Mouse (Mus musculus): ENCODE measurements around the gene Myo18a. TPM values are rescaled to one million over a fixed set of nuclear protein-coding genes. Genes with fewer than 3 reads are reported as not detected.

Gene Myo18a
- polyA plus RNA-seq, 1 experiment from 2014 or later = 38.2 TPM

DNA sequence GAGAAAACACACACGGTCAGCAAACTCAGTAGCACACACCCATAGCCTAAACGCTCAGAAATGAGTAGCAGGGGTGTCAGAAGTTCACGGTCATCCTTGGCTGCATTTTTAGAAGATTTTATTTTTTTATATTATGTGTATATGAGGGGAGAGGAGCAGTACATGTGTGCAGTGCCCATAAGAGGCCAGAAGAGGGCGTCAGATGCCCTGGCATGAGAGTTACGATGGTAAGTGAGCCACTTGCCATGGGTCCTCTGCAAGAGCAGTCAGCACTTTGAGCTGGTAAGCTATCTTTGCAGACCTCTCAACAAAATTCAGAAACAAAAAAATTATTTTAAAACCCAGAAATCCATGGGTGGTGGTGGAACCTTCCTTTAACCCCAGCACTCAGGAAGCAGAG lies 65.1 kb downstream of the Myo18a start:
- peaks cover 17% of the 10 kb centered on the region for H3K27me3 ChIP-seq
- H3K36me3 ChIP-seq (ENCODE audit: poor library complexity, severe bottlenecking) = peaks cover 57% of the 10 kb centered on the region
- no peaks in the 10 kb centered on the region for H3K9me3 ChIP-seq (replicated peaks)
- H3K4me2 ChIP-seq = no peak overlapping the region
- WGBS = 89% methylated on average over 5 of the region's 5 CpGs
- ATAC-seq = no peak
- H3K4me1 ChIP-seq = peaks cover 55% of the 10 kb centered on the region
- no peak overlapping the region for H3K4me3 ChIP-seq
- H3K9ac ChIP-seq = no peak overlapping the region
- no peak overlapping the region for H3K27ac ChIP-seq

DNA sequence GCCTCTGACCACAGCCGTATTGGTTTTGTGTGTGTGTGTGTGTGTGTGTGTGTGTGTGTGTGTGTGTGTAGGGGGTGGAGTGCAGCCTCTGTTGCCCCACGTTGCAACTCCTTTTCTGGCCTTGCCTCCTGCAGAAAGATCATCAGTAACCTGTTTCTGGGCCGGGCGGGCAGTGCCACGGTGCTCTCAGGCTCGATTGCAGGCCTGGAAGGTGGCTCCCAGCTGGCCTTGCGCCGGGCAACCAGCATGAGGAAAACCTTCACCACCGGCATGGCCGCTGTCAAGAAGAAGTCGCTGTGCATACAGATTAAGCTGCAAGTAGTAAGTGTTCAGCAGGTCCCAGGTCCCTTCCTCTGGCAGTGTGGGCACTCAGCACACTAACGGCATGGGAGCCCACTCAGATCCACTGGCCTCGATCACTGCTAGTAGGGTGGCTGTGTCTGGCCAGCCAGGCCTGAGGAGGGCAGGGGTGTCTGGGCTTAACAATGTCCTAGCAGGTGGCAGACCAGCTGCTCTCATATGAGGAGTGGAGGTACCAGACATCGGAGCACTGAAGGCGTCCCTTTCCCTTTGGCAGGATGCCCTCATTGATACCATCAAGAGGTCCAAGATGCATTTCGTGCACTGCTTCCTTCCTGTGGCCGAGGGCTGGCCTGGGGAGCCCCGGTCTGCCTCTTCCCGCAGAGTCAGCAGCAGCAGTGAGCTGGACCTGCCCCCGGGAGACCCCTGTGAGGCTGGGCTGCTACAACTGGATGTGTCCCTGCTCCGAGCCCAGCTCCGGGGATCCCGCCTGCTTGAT lies 66.2 kb downstream of the Myo18a start:
- Histone ChIP-seq H3K9ac (0 out of 2 replicates have a peak overlapping the region, but pooled peaks have one; percentile 34), H3K27ac (peak overlapping the region; percentile 65), H3K9me3 (replicated peaks) (no peaks in the 10 kb centered on the region), H3K27me3 (peaks cover 10% of the 10 kb centered on the region), H3K4me3 (no peak overlapping the region), H3K4me2 (no peak overlapping the region; the same call in 1 of the 2 replicates), H3K4me1 (peaks cover 55% of the 10 kb centered on the region), H3K36me3 (ENCODE audit: poor library complexity, severe bottlenecking) (peaks cover 54% of the 10 kb centered on the region)
- WGBS = 73% methylated on average over 23 of the region's 23 CpGs
- ATAC-seq = no peak; the same call in 1 of the 2 replicates

DNA sequence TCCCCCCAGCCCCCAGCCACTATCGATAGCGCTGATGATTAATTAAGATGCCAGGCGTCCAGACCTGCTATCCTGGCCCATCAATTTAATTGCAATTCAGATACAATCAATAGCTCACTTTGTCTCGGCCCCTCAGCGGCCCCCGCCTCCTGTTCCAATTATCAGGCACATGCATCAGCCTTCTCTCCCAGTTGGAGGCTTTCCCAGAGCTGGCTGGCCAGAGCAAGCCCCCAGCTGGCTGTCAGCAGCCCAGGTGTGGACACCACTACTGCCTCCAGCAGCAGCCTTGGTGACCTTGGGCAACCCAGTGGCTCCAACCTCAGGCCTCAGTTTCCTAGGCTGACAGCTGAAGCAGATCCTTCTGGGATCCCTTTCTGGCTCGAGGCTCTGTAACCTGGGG lies 67.8 kb downstream of the Myo18a start:
- no peaks in the 10 kb centered on the region for H3K9me3 ChIP-seq (replicated peaks)
- no peak overlapping the region for H3K4me3 ChIP-seq
- H3K36me3 ChIP-seq (ENCODE audit: poor library complexity, severe bottlenecking) = peaks cover 58% of the 10 kb centered on the region
- H3K4me1 ChIP-seq = peaks cover 50% of the 10 kb centered on the region
- H3K27ac ChIP-seq = peak overlapping the region; percentile 49
- no peak overlapping the region for H3K4me2 ChIP-seq
- ATAC-seq = no peak
- WGBS = 29% methylated on average over 7 of the region's 7 CpGs
- peak overlapping the region; percentile 41 for H3K9ac ChIP-seq
- H3K27me3 ChIP-seq = no peaks in the 10 kb centered on the region

DNA sequence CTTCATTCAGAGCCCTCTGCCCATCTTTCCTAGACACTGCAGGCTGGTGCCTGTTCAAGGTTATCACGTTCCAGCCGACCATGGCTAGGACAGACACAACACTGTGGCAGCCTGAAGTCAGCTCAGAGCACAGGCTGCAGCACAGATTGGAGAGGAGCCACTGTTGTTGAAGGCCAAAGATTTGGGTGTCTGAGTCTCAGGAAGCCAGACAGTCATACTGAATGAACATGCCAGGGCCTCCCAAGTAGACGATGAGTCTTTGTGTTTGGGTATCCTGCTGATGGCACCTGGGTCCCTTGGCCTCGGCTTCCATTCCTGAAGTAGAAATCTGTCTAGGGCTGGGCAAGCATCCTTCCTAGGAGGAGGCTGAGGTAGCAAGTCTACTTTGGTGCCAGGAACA lies 69.5 kb downstream of the Myo18a start:
- no peak for ATAC-seq
- Histone ChIP-seq H3K36me3 (ENCODE audit: poor library complexity, severe bottlenecking) (peaks cover 75% of the 10 kb centered on the region), H3K4me2 (no peak overlapping the region), H3K4me3 (no peak overlapping the region), H3K4me1 (peaks cover 40% of the 10 kb centered on the region), H3K27ac (no peak overlapping the region), H3K27me3 (no peaks in the 10 kb centered on the region), H3K9ac (no peak overlapping the region), H3K9me3 (replicated peaks) (no peaks in the 10 kb centered on the region)
- 88% methylated on average over 4 of the region's 4 CpGs for WGBS

DNA sequence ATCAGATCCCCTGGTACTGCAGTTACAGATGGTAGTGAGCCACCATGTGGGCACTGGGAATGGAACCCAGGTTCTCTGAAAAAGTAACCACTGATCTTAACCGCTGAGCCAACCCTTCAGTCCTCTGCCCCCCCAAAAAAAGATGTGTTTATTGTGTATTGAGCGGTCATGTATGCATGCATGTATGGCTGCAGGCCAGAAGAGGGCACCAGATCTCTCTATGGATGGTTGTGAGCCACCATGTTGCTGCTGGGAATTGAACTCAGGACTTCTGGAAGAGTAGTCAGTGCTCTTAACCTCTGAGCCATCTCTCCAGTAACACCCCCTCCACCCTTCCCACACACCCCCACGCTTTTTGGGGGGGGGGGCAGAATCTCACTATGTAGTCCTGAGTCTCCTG lies 72.1 kb downstream of the Myo18a start:
- Histone ChIP-seq H3K9ac (no peak overlapping the region), H3K9me3 (replicated peaks) (no peaks in the 10 kb centered on the region), H3K4me1 (peaks cover 28% of the 10 kb centered on the region), H3K36me3 (ENCODE audit: poor library complexity, severe bottlenecking) (peaks cover 63% of the 10 kb centered on the region), H3K4me2 (no peak overlapping the region), H3K27me3 (no peaks in the 10 kb centered on the region), H3K4me3 (no peak overlapping the region), H3K27ac (no peak overlapping the region)
- ATAC-seq = no peak
- 90% methylated on average over 3 of the region's 3 CpGs for WGBS

DNA sequence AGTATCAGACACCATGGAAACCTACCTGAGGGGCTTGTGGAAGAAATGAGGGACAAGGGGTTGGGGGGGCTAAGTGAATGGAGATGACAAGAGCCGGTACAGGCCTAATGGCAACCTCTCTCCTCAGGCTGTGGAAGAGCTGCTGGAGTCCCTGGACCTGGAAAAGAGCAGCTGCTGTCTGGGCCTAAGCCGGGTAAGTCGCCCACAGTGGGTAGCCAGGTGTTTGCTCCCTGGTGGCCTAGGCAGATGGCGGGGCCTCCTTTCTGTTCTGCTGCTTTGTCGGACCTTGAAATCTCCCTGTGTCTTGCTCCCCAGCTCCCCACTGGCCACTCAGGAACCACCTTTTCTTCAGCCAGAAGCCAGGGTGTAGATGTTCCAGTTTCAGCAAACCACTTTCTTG lies 73.2 kb downstream of the Myo18a start:
- H3K4me1 ChIP-seq = peaks cover 17% of the 10 kb centered on the region
- 62% methylated on average over 5 of the region's 5 CpGs for WGBS
- H3K27ac ChIP-seq = no peak overlapping the region; the same call in 1 of the 2 replicates
- ATAC-seq = no peak
- no peaks in the 10 kb centered on the region for H3K27me3 ChIP-seq
- H3K9ac ChIP-seq = 0 out of 2 replicates have a peak overlapping the region, but pooled peaks have one; percentile 5
- H3K9me3 ChIP-seq (replicated peaks) = no peaks in the 10 kb centered on the region
- H3K36me3 ChIP-seq (ENCODE audit: poor library complexity, severe bottlenecking) = peaks cover 75% of the 10 kb centered on the region
- no peak overlapping the region for H3K4me2 ChIP-seq
- no peak overlapping the region for H3K4me3 ChIP-seq

DNA sequence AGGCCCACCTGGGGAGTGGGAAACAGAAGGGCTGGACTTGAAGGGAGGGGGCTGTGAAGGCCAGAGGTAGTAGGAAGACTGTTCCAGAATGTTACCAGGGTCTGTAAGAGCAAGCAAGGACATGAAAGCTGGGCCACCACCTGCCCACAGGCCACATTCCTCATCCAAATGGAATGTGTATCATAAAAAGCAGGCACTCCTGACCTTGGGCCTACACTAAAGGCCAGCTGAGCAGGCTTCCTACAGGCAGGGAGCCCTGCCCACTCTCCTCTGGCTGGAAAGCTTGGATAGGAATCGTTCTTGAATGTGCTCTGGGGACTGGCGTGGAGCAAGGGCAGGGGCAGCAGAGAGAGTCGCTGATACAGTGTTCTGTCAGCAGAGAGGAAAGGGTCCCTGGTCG lies 73.7 kb downstream of the Myo18a start:
- no peaks in the 10 kb centered on the region for H3K9me3 ChIP-seq (replicated peaks)
- no peak overlapping the region for H3K9ac ChIP-seq
- no peaks in the 10 kb centered on the region for H3K27me3 ChIP-seq
- no peak for ATAC-seq
- 68% methylated on average over 4 of the region's 4 CpGs for WGBS
- H3K4me1 ChIP-seq = peaks cover 17% of the 10 kb centered on the region
- peak overlapping the region; percentile 11; the same call in 1 of the 2 replicates for H3K27ac ChIP-seq
- no peak overlapping the region for H3K4me2 ChIP-seq
- H3K4me3 ChIP-seq = no peak overlapping the region
- H3K36me3 ChIP-seq (ENCODE audit: poor library complexity, severe bottlenecking) = peaks cover 79% of the 10 kb centered on the region

DNA sequence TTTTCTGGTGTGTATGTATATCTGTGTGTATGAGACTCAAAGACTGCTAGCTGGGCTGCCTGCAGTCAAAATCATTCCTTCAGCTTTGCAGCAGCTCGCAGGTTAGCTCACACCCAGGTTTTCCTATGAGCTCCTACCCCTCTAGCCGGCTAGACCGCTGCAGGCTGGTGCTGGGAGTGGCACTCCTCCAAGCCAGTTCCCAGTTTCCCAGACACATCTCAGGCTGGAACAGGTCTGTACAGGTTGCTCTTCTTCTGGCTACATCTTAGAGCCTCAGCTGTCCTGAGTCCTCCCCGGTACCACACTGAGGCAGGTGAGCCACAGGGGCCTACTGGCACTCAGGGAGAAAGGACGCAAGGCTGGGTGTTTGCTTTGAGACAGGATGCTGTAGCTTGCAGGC lies 74.8 kb downstream of the Myo18a start:
- Histone ChIP-seq H3K27me3 (no peaks in the 10 kb centered on the region), H3K4me2 (no peak overlapping the region), H3K36me3 (ENCODE audit: poor library complexity, severe bottlenecking) (peaks cover 82% of the 10 kb centered on the region), H3K9ac (no peak overlapping the region), H3K4me3 (no peak overlapping the region), H3K27ac (peak overlapping the region; percentile 48; the same call in 1 of the 2 replicates), H3K4me1 (peaks cover 17% of the 10 kb centered on the region), H3K9me3 (replicated peaks) (no peaks in the 10 kb centered on the region)
- no peak for ATAC-seq
- 79% methylated on average over 5 of the region's 5 CpGs for WGBS

DNA sequence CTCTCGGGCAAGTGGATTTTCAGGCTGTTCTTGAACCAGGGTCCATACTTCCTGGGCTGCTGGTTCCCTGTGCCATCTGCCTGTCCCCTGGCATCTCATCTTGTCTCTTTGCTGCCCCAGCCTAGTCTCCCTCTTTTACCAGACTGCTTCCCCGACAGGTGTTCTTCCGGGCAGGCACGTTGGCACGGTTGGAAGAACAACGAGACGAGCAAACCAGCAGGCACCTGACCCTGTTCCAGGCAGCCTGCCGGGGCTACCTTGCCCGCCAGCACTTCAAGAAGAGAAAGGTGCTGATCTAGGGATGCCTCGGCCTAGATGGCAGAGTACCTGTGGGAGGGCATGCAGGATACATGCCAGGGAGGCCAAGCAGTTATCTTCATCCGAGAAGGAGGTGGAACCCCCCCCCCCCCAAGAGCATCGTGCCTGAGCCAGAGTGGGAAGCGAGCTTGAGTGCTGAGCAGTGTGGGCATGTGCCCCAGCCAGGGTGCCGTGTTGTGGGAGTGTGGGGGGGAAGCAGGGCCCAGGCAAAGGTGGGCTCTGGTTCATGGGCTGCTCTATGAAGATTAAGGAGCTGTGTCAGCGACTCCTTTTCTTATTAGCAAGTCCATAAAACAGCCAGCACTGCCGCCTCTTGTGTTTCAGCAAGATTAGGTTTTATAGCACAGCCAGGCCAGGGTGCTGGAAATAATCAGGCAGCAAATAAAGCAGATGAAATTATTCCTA lies 77.6 kb downstream of the Myo18a start:
- peak overlapping the region; percentile 10; the same call in 1 of the 2 replicates for H3K27ac ChIP-seq
- ATAC-seq = no peak
- no peak overlapping the region for H3K4me2 ChIP-seq
- no peak overlapping the region for H3K4me3 ChIP-seq
- H3K9me3 ChIP-seq (replicated peaks) = no peaks in the 10 kb centered on the region
- H3K27me3 ChIP-seq = no peaks in the 10 kb centered on the region
- peaks cover 83% of the 10 kb centered on the region for H3K36me3 ChIP-seq (ENCODE audit: poor library complexity, severe bottlenecking)
- H3K9ac ChIP-seq = peak overlapping the region; percentile 35; the same call in 1 of the 2 replicates
- WGBS = 87% methylated on average over 16 of the region's 16 CpGs
- H3K4me1 ChIP-seq = peaks cover 29% of the 10 kb centered on the region

DNA sequence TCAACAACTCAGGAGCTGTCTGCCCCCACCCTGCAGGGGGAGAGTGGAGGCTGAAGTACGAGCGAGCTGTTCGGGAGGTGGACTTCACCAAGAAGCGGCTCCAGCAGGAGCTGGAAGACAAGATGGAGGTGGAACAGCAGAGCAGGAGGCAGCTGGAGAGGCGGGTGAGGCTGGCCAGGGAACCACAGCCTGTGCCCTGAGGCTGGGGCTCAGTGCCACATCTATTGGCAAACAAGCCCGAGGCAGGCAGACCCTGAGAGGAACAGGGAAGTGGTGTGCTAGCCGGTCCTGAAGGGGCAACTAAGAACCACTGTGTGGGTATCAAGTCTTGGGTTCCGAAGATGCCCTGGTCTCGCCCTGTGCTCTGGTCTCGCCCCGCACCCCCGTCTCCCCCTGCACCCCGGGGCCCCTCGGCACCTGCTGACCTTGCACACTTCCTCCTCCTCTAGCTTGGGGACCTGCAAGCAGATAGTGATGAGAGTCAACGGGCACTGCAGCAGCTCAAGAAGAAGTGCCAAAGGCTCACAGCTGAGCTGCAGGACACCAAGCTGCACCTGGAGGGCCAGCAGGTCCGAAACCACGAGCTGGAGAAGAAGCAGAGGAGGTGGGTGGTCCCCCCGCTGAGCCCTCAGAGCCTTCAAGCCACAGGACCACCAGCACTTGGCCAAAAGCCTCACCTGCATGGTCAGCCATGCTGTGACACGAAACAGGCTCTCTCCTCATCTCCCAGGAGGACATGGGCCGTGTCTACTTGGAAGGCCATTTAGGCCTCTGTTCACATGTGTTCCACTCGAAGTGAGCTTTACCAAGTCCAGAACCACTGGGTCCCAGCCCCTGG lies 80.2 kb downstream of the Myo18a start:
- ATAC-seq = no peak
- Histone ChIP-seq H3K36me3 (ENCODE audit: poor library complexity, severe bottlenecking) (peaks cover 83% of the 10 kb centered on the region), H3K9ac (no peak overlapping the region), H3K4me2 (no peak overlapping the region), H3K27ac (peak overlapping the region; percentile 1; the same call in 1 of the 2 replicates), H3K4me3 (no peak overlapping the region), H3K27me3 (0 out of 2 replicates have a peak, but pooled peaks cover 5% of the 10 kb centered on the region), H3K9me3 (replicated peaks) (no peaks in the 10 kb centered on the region), H3K4me1 (peaks cover 29% of the 10 kb centered on the region)
- WGBS = 90% methylated on average over 21 of the region's 21 CpGs

DNA sequence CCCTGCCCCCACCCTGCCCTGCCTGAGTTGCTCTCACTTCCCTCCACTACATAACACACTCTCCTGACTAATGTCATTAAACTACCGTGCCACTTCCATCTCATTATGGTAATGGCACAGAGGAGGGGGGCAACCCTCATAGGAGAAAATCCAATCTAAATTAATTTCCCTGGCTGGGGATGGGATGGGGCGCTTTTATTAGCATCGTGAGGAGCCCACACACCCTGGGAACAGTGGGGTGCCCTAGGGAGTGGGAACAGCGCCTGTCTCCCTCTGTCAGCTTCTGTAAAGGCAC lies 80.8 kb downstream of the Myo18a start:
- Histone ChIP-seq H3K4me3 (no peak overlapping the region), H3K27ac (peak overlapping the region; percentile 16)
- ATAC-seq = peak; percentile 25; the same call in 1 of the 2 replicates

More for the DNA sequence above, 80.8 kb downstream of the Myo18a start:
- H3K9me3 ChIP-seq (replicated peaks) = no peaks in the 10 kb centered on the region
- peaks cover 31% of the 10 kb centered on the region for H3K4me1 ChIP-seq
- 0 out of 2 replicates have a peak, but pooled peaks cover 5% of the 10 kb centered on the region for H3K27me3 ChIP-seq
- H3K9ac ChIP-seq = no peak overlapping the region
- H3K36me3 ChIP-seq (ENCODE audit: poor library complexity, severe bottlenecking) = peaks cover 84% of the 10 kb centered on the region
- no peak overlapping the region for H3K4me2 ChIP-seq
- WGBS = 38% methylated on average over 4 of the region's 4 CpGs
